Comparison of ENCODE assay signal across 19 mouse cellular contexts in genomic region chr12:15848391-15848790, GRCm38 (mm10). TPM values are rescaled to one million over a fixed set of nuclear protein-coding genes. Genes with fewer than 3 reads are reported as not detected.
DNase-seq lines count a peak whose midpoint lies in the region; ATAC-seq and TF ChIP-seq lines count a peak whose summit lies in the region.
"Had no signal": no experiment of that assay in that cellular context is flagged by ENCODE, and none has a peak within 500 bp of the region (broad histone marks: within the 10 kb centered on the region; RNA-seq: fewer than 3 reads in every experiment).

No protein-coding gene starts in this region.

- H3K4me2 ChIP-seq in heart, postnatal 0 days (ENCODE audit: low read depth, low read length): no peak overlapping the region
- H3K4me2 ChIP-seq: forebrain, embryonic 13.5 days; heart, embryonic 12.5 days; hindbrain, embryonic 15.5 days had no signal

- H3K9ac ChIP-seq in heart, postnatal 0 days (replicated peaks; ENCODE audit: low read depth, low read length): no peak overlapping the region
- H3K9ac ChIP-seq: forebrain, embryonic 13.5 days; forebrain, postnatal 0 days; heart, embryonic 12.5 days; hindbrain, embryonic 15.5 days had no signal

- H3K4me1 ChIP-seq in heart, postnatal 0 days (ENCODE audit: control insufficient read depth, insufficient read depth): peaks cover 31% of the 10 kb centered on the region

- no peak for TF ChIP-seq CTCF in gastrocnemius, adult 2 months (IDR thresholded peaks at IDR 0.05)
- TF ChIP-seq CTCF in heart, postnatal 0 days (IDR thresholded peaks at IDR 0.05; ENCODE audit: low read depth): peak; percentile 1; the same call in 1 of the 2 replicates
- TF ChIP-seq CTCF in layer of hippocampus, adult 2 months (conservative IDR thresholded peaks at IDR 0.05): no peak

- peak overlapping the region; percentile 49; the same call in 1 of the 2 replicates for H3K27ac ChIP-seq in gastrocnemius, adult 2 months
- H3K27ac ChIP-seq in heart, postnatal 0 days (ENCODE audit: low read depth): no peak overlapping the region
- H3K27ac ChIP-seq in layer of hippocampus, adult 2 months: no peak overlapping the region
- H3K27ac ChIP-seq: embryonic facial prominence, embryonic 10.5 days; forebrain, embryonic 13.5 days; hindbrain, embryonic 15.5 days had no signal

- WGBS in heart, postnatal 0 days: 79% methylated on average over 4 of the region's 4 CpGs

- H3K27me3 ChIP-seq in heart, postnatal 0 days (ENCODE audit: control insufficient read depth, insufficient read depth, low read length): no peaks in the 10 kb centered on the region
- H3K27me3 ChIP-seq: CH12.LX; forebrain, embryonic 13.5 days; heart, embryonic 12.5 days; hindbrain, embryonic 15.5 days; Patski had no signal

- ATAC-seq in heart, postnatal 0 days (ENCODE audit: insufficient read depth, low read depth): no peak
- ATAC-seq: activated CD4-positive, CD25-positive, alpha-beta regulatory T cell, adult 4 months; forebrain, embryonic 13.5 days; forebrain, postnatal 0 days; intestine, embryonic 16.5 days; Patski had no signal

- DNase-seq in gastrocnemius, adult 2 months: peak; percentile 23
- no peak for DNase-seq in gastrocnemius, postnatal 10 days
- no peak for DNase-seq in heart, postnatal 0 days (ENCODE audit: low spot score)
- no peak for DNase-seq in heart, postnatal 36 days
- DNase-seq in kidney, adult 8-10 months: peak; percentile 36 to 41
- DNase-seq in kidney, adult 9 months: no peak
- DNase-seq in layer of hippocampus, adult 2 months (ENCODE audit: low spot score in 2 of 2): no peak
- DNase-seq: adrenal gland, postnatal 14 days; cerebellum, adult 11-12 months; cerebellum, adult 9-10 months; forebrain, postnatal 0 days had no signal

- no peak for TF ChIP-seq EP300 in heart, postnatal 0 days (IDR thresholded peaks at IDR 0.05; ENCODE audit: low read depth)

- H3K4me3 ChIP-seq in gastrocnemius, adult 2 months: no peak overlapping the region
- no peak overlapping the region for H3K4me3 ChIP-seq in heart, postnatal 0 days (ENCODE audit: low read depth, low read length)
- H3K4me3 ChIP-seq in layer of hippocampus, adult 2 months: no peak overlapping the region
- H3K4me3 ChIP-seq: embryonic facial prominence, embryonic 10.5 days; forebrain, embryonic 13.5 days; heart, embryonic 12.5 days; hindbrain, embryonic 15.5 days had no signal

- no peaks in the 10 kb centered on the region for H3K9me3 ChIP-seq in heart, postnatal 0 days (replicated peaks; ENCODE audit: control insufficient read depth, low read length)
- H3K9me3 ChIP-seq: embryonic facial prominence, embryonic 10.5 days; forebrain, embryonic 13.5 days; heart, embryonic 12.5 days; hindbrain, embryonic 15.5 days had no signal

- no peaks in the 10 kb centered on the region for H3K36me3 ChIP-seq in heart, postnatal 0 days (replicated peaks; ENCODE audit: control insufficient read depth, insufficient read depth, low read length)
- H3K36me3 ChIP-seq: embryonic facial prominence, embryonic 10.5 days; heart, embryonic 12.5 days; hindbrain, embryonic 15.5 days had no signal

- intact Hi-C loops in gastrocnemius, adult 2 months (cut with DNase I): no loop called here
- intact Hi-C loops in heart, postnatal 36 days (cut with DNase I): no loop called here

RNA-seq across cellular contexts. Expression of gene Trib2, which starts 31.7 kb away (rescaled TPM):
- 10 to 100 TPM; 10.0 to 17.8 TPM for total RNA-seq in gastrocnemius, adult 2 months (2021)
- total RNA-seq in gastrocnemius, postnatal 10 days (2021): 10 to 100 TPM; 23.5 to 32.1 TPM
- total RNA-seq in heart, postnatal 0 days (2014; rRNA removed; ENCODE audit: low replicate concordance): 83.9 and 91.1 TPM in 2 replicates
- 55.0 and 57.1 TPM in 2 replicates for polyA plus RNA-seq in heart, postnatal 0 days (2015; fragmentation: Nextera tagmentation; extraction: Ambion mirVana)
- total RNA-seq in heart, postnatal 36 days (2021): 10 to 100 TPM; 32.3 to 38.6 TPM
- 10 to 100 TPM; 32.2 to 33.5 TPM for total RNA-seq in layer of hippocampus, adult 2 months (2021)

Comparison
In these comparisons a context has a peak if more than half of its experiments do, and no peak if none do; other contexts are left out.
1. DNase-seq: peak in gastrocnemius, adult 2 months (single experiment) and kidney, adult 8-10 months (2 of 2); none in gastrocnemius, postnatal 10 days (single experiment), heart, postnatal 0 days (single experiment), heart, postnatal 36 days (0 of 2), kidney, adult 9 months (single experiment) and layer of hippocampus, adult 2 months (0 of 2).